Mouse (Mus musculus): ENCODE measurements around the gene 1500011B03Rik. TPM values are rescaled to one million over a fixed set of nuclear protein-coding genes. Genes with fewer than 3 reads are reported as not detected.

Gene 1500011B03Rik
- total and polyA plus RNA-seq, 3 experiments, result 47.7 to 75.2 TPM; not detected in 1

DNA sequence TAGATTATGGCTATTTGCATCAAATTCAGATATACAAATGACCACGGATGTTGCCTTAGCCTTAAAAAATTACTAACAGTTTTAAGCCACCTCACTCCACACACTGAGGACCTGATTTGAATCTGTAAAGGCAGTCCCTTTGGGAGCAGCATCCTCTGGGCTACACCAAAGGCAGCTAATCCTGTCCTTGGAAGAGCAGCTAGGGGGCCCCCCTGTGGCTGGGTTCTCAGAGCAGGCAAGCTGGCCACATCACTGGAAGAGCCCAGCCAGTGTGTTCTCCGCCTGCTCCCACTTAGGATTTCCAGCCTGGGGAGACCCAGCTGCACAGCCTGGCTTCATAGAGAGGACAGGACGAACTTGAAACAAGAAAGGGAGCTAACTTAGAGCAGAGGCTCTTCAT is 18.3 kb downstream of the 1500011B03Rik start:
- H3K36me3 ChIP-seq (ENCODE audit: control insufficient read depth in 1 of 2, insufficient read depth in 2 of 2, low read length in 2 of 2), result peaks cover 6 to 16% of the 10 kb centered on the region in 2 experiments
- no peak overlapping the region for H3K27ac ChIP-seq (ENCODE audit: control insufficient read depth, low read depth, low read length)
- no peak for DNase-seq (ENCODE audit: low read depth, low spot score)
- TF ChIP-seq GATA1 (IDR thresholded peaks at IDR 0.05; ENCODE audit: low read depth, low read length) (no peak), RAD21 (IDR thresholded peaks at IDR 0.05; ENCODE audit: low read depth, low read length) (peak; percentile 15), SMC3 (IDR thresholded peaks at IDR 0.05; ENCODE audit: low read depth, low read length) (peak; percentile 41), GABPA (IDR thresholded peaks at IDR 0.05; ENCODE audit: low read depth, low read length) (no peak), CTCF (IDR thresholded peaks at IDR 0.05 in 2 of 3, conservative IDR thresholded peaks at IDR 0.05 in 1 of 3; ENCODE audit: control insufficient read depth in 1 of 3, insufficient read depth in 1 of 3, low read depth in 2 of 3, low read length in 3 of 3, poor library complexity in 1 of 3, severe bottlenecking in 1 of 3) (peak in 2 of 3 experiments; percentile 42 to 54; a peak in 4 of 6 replicates), JUND (IDR thresholded peaks at IDR 0.05; ENCODE audit: low read depth, low read length) (no peak)
- no peaks in the 10 kb centered on the region for H3K27me3 ChIP-seq (ENCODE audit: control insufficient read depth in 1 of 2, insufficient read depth in 2 of 2, low read length in 2 of 2)
- H3K9ac ChIP-seq (ENCODE audit: control insufficient read depth, low read depth, low read length, poor library complexity, severe bottlenecking), result no peak overlapping the region
- no peaks in the 10 kb centered on the region; a peak in 2 of 4 replicates for H3K4me1 ChIP-seq (ENCODE audit: control insufficient read depth in 1 of 2, insufficient read depth in 2 of 2, low read length in 2 of 2)
- H3K4me3 ChIP-seq (ENCODE audit: control insufficient read depth in 1 of 2, insufficient read depth in 1 of 2, low read depth in 2 of 2, low read length in 2 of 2), result no peak overlapping the region
- no peaks in the 10 kb centered on the region for H3K79me2 ChIP-seq (ENCODE audit: control insufficient read depth, insufficient read depth, low read length, poor library complexity)
- H3K9me3 ChIP-seq (replicated peaks; ENCODE audit: insufficient read depth, low read length), result no peaks in the 10 kb centered on the region

- no peaks in the 10 kb centered on the region for H3K9me3 ChIP-seq (replicated peaks; ENCODE audit: insufficient read depth, low read length)
- no peaks in the 10 kb centered on the region for H3K27me3 ChIP-seq (ENCODE audit: control insufficient read depth in 1 of 2, insufficient read depth in 2 of 2, low read length in 2 of 2)
- no peaks in the 10 kb centered on the region; a peak in 2 of 4 replicates for H3K4me1 ChIP-seq (ENCODE audit: control insufficient read depth in 1 of 2, insufficient read depth in 2 of 2, low read length in 2 of 2)
- TF ChIP-seq ZC3H11A (IDR thresholded peaks at IDR 0.05; ENCODE audit: low read depth, low read length), result no peak
- TF ChIP-seq NRF1 (IDR thresholded peaks at IDR 0.05; ENCODE audit: insufficient read depth, low read depth, low read length, poor library complexity, severe bottlenecking), result no peak
- no peak for TF ChIP-seq MYC (IDR thresholded peaks at IDR 0.05; ENCODE audit: low read depth, low read length)
- no peak for TF ChIP-seq ZMIZ1 (IDR thresholded peaks at IDR 0.05; ENCODE audit: low read depth, low read length)
- no peak for TF ChIP-seq RCOR1 (IDR thresholded peaks at IDR 0.05; ENCODE audit: low read depth, low read length)
- no peak for TF ChIP-seq POLR2AphosphoS2 (IDR thresholded peaks at IDR 0.05; ENCODE audit: low read length)
- TF ChIP-seq EP300 (IDR thresholded peaks at IDR 0.05; ENCODE audit: low read depth in 1 of 2, low read length in 2 of 2), result no peak
- peaks cover 6 to 16% of the 10 kb centered on the region in 2 experiments for H3K36me3 ChIP-seq (ENCODE audit: control insufficient read depth in 1 of 2, insufficient read depth in 2 of 2, low read length in 2 of 2)
- no peak overlapping the region for H3K9ac ChIP-seq (ENCODE audit: control insufficient read depth, low read depth, low read length, poor library complexity, severe bottlenecking)
- no peak overlapping the region for H3K4me3 ChIP-seq (ENCODE audit: control insufficient read depth in 1 of 2, insufficient read depth in 1 of 2, low read depth in 2 of 2, low read length in 2 of 2)
- H3K27ac ChIP-seq (ENCODE audit: control insufficient read depth, low read depth, low read length), result no peak overlapping the region
- DNase-seq (ENCODE audit: low read depth, low spot score), result no peak
- no peaks in the 10 kb centered on the region for H3K79me2 ChIP-seq (ENCODE audit: control insufficient read depth, insufficient read depth, low read length, poor library complexity)
These were observed 18.9 kb downstream of the 1500011B03Rik start for GRCm38 (mm10) chr5:114804335-114804734.

- Histone ChIP-seq H3K4me3 (ENCODE audit: control insufficient read depth in 1 of 2, insufficient read depth in 1 of 2, low read depth in 2 of 2, low read length in 2 of 2) (no peak overlapping the region), H3K79me2 (ENCODE audit: control insufficient read depth, insufficient read depth, low read length, poor library complexity) (no peaks in the 10 kb centered on the region), H3K27me3 (ENCODE audit: control insufficient read depth in 1 of 2, insufficient read depth in 2 of 2, low read length in 2 of 2) (no peaks in the 10 kb centered on the region), H3K9ac (ENCODE audit: control insufficient read depth, low read depth, low read length, poor library complexity, severe bottlenecking) (no peak overlapping the region), H3K36me3 (ENCODE audit: control insufficient read depth in 1 of 2, insufficient read depth in 2 of 2, low read length in 2 of 2) (peaks cover 6 to 16% of the 10 kb centered on the region in 2 experiments), H3K4me1 (ENCODE audit: control insufficient read depth in 1 of 2, insufficient read depth in 2 of 2, low read length in 2 of 2) (no peaks in the 10 kb centered on the region; a peak in 2 of 4 replicates), H3K9me3 (replicated peaks; ENCODE audit: insufficient read depth, low read length) (no peaks in the 10 kb centered on the region), H3K27ac (ENCODE audit: control insufficient read depth, low read depth, low read length) (no peak overlapping the region)
- no peak for DNase-seq (ENCODE audit: low read depth, low spot score)
- TF ChIP-seq CTCF (IDR thresholded peaks at IDR 0.05 in 2 of 3, conservative IDR thresholded peaks at IDR 0.05 in 1 of 3; ENCODE audit: control insufficient read depth in 1 of 3, insufficient read depth in 1 of 3, low read depth in 2 of 3, low read length in 3 of 3, poor library complexity in 1 of 3, severe bottlenecking in 1 of 3), result no peak
- TF ChIP-seq ELF1 (IDR thresholded peaks at IDR 0.05; ENCODE audit: low read depth, low read length), result no peak
These were observed 20.0 kb downstream of the 1500011B03Rik start for GRCm38 (mm10) chr5:114803231-114803630.

Measured in MEL (cell line).